Mouse (Mus musculus) olfactory bulb, adult 2 months (tissue): ENCODE measurements around the gene Gxylt2. TPM values are rescaled to one million over a fixed set of nuclear protein-coding genes. Genes with fewer than 3 reads are reported as not detected.

Experiments used
- H3K27ac ChIP-seq: fragments of 200-500 bp; 2 replicates; pipeline ENCODE4 v1.5.1; 2012; ENCODE audit warnings: low read depth, low read length; ENCODE audit not compliant: insufficient read depth
- H3K4me1 ChIP-seq: fragments of 200-500 bp; 2 replicates; pipeline ENCODE4 v1.6.1; 2012; ENCODE audit warnings: low read length; ENCODE audit not compliant: control insufficient read depth, insufficient read depth
- H3K4me3 ChIP-seq: fragments of 200-500 bp; 2 replicates; pipeline ENCODE4 v1.5.1; 2012; ENCODE audit warnings: mild to moderate bottlenecking, low read depth, low read length, moderate library complexity; ENCODE audit not compliant: insufficient read depth
- CTCF ChIP-seq: fragments of 200-500 bp; IDR thresholded peaks from 2 replicates; pipeline ENCODE4 v1.5.1; 2012; ENCODE audit warnings: low read depth, mild to moderate bottlenecking, low read length, moderate library complexity; ENCODE audit not compliant: insufficient read depth
- POLR2A ChIP-seq: fragments of 200-500 bp; IDR thresholded peaks from 2 replicates; pipeline ENCODE4 v1.6.1; 2012; ENCODE audit warnings: mild to moderate bottlenecking, low read depth, low read length, moderate library complexity; ENCODE audit not compliant: insufficient read depth
- WGBS: fragments of 180-500 bp; shearing (Covaris S2); methylation state at CpG from one replicate; pipeline ENCODE4 v1.1.7; 2018; 5-methylcytosine and 5-hydroxymethylcytosine counted together
- polyA plus RNA-seq: library from polyadenylated mRNA; stranded (reverse); fragments of >200 nt; gene quantifications from 2 replicates; pipeline ENCODE4 v1.2.4, GENCODE M21; 2012; ENCODE audit warnings: low replicate concordance; ENCODE audit not compliant: missing spikeins, insufficient read depth, insufficient read length

The Gxylt2 gene
- polyA plus RNA-seq, 1 experiment: not detected

DNA sequence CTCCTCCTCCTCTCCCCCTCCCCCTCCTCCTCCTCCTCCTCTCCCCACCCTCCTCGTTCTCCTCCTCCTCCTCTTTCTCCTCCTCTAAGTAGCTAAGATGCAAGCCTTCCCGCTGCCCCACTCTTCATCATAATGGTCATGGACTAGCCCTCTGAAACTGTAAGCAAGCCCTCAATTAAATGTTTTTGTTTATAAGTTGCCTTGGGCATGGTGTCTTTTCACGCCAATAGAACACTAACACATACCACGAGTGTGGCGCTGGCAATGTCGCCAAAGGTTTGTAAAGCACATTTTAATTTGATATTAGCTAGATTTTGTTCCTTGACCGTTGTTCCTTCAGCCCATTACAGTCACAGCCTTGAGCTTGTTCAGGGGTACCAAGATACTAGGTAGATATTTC is 28.1 kb upstream of the Gxylt2 start:
- Histone ChIP-seq H3K27ac (no peak overlapping the region), H3K4me3 (no peak overlapping the region), H3K4me1 (no peaks in the 10 kb centered on the region)
- TF ChIP-seq POLR2A (no peak), CTCF (no peak)
- 86% methylated on average over 7 of the region's 7 CpGs for WGBS

DNA sequence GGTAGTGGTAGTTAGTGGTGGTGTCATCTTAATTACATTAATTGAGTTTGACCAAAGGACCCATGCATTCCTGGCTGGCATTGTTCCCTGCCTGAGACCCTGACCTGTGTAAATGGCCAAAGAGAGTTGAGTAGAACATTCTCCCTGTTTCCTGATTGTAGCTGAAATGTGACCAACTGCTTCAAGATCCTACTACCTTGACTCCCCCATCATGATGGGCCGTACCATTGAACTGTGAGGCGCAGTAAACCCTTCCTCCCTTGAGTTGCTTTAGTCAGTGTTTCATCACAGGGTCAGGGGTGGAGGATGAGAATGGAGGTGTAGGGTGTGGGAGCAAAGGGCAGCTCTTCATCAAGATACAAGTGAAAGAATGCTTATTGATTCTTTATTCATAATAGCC is 25.9 kb upstream of the Gxylt2 start:
- Histone ChIP-seq H3K4me3 (no peak overlapping the region), H3K4me1 (no peaks in the 10 kb centered on the region), H3K27ac (no peak overlapping the region)
- WGBS: 93% methylated on average over 2 of the region's 2 CpGs
- TF ChIP-seq POLR2A: no peak
- TF ChIP-seq CTCF: no peak

DNA sequence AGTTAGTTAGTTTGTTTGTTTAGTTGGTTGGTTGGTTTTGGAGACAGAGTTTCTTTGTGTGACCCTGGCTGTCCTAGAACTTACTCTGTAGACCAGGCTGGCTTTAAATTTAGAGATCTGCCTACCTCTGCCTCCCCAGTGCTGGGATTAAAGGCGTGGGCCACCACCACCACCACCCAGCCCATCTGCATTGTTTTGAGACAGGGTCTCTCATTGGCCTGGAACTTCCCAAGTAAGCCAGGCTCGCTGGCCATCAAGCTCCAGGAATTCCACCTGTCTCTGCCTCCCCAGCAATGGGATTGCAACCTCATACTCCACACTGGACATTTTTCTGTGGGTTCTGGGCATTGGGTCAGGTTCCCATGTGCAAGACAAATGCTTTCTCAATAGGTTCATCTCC is 18.2 kb upstream of the Gxylt2 start:
- Histone ChIP-seq H3K4me1 (peaks cover 12% of the 10 kb centered on the region), H3K4me3 (no peak overlapping the region), H3K27ac (no peak overlapping the region; the same call in 1 of the 2 replicates)
- 94% methylated on average over 2 of the region's 2 CpGs for WGBS
- TF ChIP-seq POLR2A (no peak), CTCF (no peak)

DNA sequence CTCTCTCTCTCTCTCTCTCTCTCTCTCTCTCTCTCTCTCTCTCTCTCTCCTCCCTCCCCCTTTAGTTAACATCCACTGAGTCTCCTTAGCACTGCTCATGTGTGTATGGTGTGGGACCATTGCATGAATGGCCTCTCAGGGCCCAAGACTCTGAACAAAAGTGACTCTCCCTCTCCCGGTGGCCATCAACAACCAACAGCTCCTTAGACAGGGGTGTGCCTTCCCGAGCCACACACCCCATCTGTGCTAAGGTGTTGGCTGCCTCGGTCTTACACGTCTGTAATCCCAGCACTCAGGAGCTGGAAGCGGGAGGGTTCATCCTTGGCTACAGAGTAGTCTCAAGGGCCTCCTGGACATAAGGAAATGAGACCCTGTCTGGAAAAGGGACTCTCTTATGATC is 4.5 kb upstream of the Gxylt2 start:
- H3K4me3 ChIP-seq: no peak overlapping the region
- no peak for TF ChIP-seq CTCF
- no peak for TF ChIP-seq POLR2A
- H3K27ac ChIP-seq: no peak overlapping the region
- whole genome bisulfite sequencing: 86% methylated on average over 5 of the region's 5 CpGs
- peaks cover 6% of the 10 kb centered on the region; the same call in 1 of the 2 replicates for H3K4me1 ChIP-seq

DNA sequence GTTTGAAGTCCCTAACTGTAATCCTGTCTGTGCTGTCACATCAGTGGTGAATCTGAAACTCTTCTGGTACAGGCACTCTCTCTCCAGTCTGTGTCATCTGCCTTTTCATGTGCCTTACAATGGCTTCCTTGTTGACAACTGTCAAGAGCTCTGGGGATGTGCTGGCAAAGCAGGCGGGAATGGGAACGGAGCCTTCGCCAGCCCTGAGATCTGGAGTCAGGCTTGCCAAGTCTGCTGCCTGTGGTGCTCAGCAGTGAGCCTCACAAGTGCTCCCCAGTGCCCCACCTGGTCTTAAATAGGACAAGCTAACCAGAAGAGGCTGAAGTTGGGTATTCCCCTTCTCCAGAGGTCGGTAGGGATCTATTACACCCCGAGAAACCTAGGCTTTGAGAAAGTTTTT is 3.8 kb upstream of the Gxylt2 start:
- H3K4me1 ChIP-seq: peaks cover 11% of the 10 kb centered on the region; the same call in 1 of the 2 replicates
- TF ChIP-seq POLR2A: no peak
- 62% methylated on average over 5 of the region's 5 CpGs for WGBS

DNA sequence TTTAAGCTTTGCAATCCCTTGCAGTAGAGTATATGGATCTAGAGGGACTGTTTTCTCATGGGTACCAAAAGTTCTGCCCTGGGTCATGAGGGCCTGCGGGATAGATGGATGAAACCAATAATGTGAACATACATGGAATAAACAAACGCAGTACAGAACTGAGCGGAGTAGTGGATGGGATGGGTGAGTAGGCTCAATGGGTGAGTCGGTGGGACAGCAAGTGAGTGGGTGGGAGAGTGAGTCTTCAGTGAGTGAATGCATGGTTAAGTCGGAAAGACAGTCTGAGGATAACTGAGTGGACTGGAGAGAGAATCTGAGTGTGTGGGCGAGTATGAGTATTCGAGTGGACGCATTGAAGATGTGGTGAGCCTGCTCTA is 349 bp upstream of the Gxylt2 start:
- H3K4me1 ChIP-seq: peaks cover 11% of the 10 kb centered on the region; the same call in 1 of the 2 replicates
- peak overlapping the region; percentile 86 for H3K4me3 ChIP-seq
- WGBS: 27% methylated on average over 8 of the region's 8 CpGs
- no peak overlapping the region for H3K27ac ChIP-seq
- TF ChIP-seq POLR2A: no peak
- no peak for TF ChIP-seq CTCF

More for the DNA sequence above, 3.8 kb upstream of the Gxylt2 start:
- no peak overlapping the region for H3K4me3 ChIP-seq
- no peak overlapping the region for H3K27ac ChIP-seq

DNA sequence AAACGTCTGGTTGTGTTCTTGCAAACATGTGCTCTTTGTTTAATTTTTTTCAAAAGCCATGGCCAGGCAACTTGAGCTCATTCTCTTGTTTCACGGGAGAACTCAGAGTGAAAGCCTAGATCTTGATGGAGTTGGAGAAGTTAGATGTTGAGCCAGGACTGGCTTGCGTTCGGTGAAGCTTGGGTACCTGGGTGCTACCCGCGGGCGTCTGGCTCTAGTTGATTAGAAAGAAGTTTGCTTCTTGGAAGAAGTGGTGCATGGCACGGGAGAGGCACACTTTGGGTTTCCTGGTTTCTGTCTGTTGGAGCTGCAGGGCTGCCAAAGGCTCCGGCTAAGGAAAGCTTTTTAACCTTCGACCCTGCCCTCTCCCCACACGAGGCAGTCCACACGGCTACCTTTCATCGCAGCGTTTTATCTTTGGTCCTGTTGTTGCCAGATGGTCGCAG is 855 bp downstream of the Gxylt2 start:
- peak overlapping the region; percentile 86 for H3K4me3 ChIP-seq
- H3K27ac ChIP-seq: no peak overlapping the region
- peaks cover 14% of the 10 kb centered on the region; the same call in 1 of the 2 replicates for H3K4me1 ChIP-seq
- 7% methylated on average over 15 of the region's 15 CpGs for WGBS
- TF ChIP-seq POLR2A: no peak
- TF ChIP-seq CTCF: no peak

DNA sequence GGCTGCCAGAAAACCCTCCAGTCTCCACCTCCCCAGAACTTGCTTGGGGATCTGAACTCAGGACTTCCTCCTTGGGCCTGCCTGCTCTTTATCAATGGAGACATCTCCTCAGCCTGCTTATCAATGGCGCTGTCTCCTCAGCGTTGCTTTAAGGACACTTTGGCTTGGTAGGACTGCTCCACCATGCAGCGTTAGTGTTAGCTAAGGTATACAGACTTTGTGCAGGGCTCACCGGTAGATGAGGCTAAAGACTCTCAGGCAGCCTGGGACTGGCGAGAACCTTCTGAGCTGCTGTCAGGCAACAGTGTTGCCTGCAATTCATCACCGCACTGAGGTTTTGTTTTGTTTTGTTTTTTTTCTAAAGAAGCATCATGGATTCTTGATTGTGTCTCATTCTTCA is 2.3 kb downstream of the Gxylt2 start:
- WGBS: 93% methylated on average over 6 of the region's 6 CpGs
- no peak overlapping the region for H3K4me3 ChIP-seq
- TF ChIP-seq POLR2A: no peak
- no peak for TF ChIP-seq CTCF
- no peak overlapping the region for H3K27ac ChIP-seq
- peaks cover 14% of the 10 kb centered on the region; the same call in 1 of the 2 replicates for H3K4me1 ChIP-seq

DNA sequence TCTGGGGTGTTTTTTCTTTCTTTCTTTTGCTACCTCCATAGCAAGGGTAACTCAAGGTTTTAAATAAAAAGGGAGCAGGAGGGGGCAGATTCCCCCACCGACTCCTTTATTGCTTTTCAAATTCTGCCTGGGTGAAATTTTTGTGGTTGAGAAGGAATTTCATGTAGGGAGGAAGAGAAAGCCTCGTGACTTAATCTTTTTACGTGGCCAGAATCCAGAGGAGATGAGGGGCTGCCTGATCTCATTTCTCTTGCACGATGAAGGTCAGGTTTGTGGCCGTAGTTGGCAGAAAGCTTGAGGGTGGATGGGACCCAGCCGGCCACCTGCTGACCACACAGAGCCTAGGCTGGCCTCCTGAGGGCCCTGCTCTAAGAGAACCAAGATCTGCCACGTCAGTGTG is 3.0 kb downstream of the Gxylt2 start:
- peaks cover 14% of the 10 kb centered on the region; the same call in 1 of the 2 replicates for H3K4me1 ChIP-seq
- no peak overlapping the region for H3K4me3 ChIP-seq
- WGBS: 82% methylated on average over 7 of the region's 7 CpGs
- TF ChIP-seq CTCF (no peak), POLR2A (no peak)
- H3K27ac ChIP-seq: no peak overlapping the region

DNA sequence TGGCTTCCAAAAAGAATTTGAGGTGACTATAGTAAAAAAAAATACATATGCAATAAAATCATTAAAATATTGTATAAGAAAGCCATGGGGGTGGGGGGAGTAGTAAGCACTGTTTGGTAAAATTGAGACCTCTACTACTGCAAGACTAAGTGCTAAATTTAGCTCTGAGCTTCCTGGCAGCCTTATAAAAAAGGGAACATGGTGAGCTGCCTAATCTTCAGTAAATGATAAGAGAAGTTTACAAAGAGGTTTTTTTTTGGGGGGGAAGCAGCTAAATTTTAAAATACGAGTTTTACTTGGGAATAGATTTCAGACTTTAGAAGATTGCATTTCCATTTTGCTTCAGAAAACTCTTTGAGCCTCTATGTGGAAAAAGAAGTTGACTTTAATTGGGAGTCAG is 3.7 kb downstream of the Gxylt2 start:
- Histone ChIP-seq H3K4me1 (peaks cover 14% of the 10 kb centered on the region; the same call in 1 of the 2 replicates), H3K4me3 (no peak overlapping the region), H3K27ac (no peak overlapping the region)
- no peak for TF ChIP-seq POLR2A
- TF ChIP-seq CTCF: no peak
- WGBS: 97% methylated on average over 1 of the region's 1 CpGs
